In genomic region chr4:115978911-115979310, GRCm38 (mm10) we compare ENCODE assay signal across 13 mouse cellular contexts. TPM values are rescaled to one million over a fixed set of nuclear protein-coding genes. Genes with fewer than 3 reads are reported as not detected.
DNase-seq lines count a peak whose midpoint lies in the region; ATAC-seq lines count a peak whose summit lies in the region.
"Had no signal": no experiment of that assay in that cellular context is flagged by ENCODE, and none has a peak within 500 bp of the region (broad histone marks: within the 10 kb centered on the region; RNA-seq: fewer than 3 reads in every experiment).

No protein-coding gene starts in this region.

- H3K4me2 ChIP-seq in heart, embryonic 15.5 days, result peak overlapping the region; percentile 63
- peak overlapping the region; percentile 71 for H3K4me2 ChIP-seq in hindbrain, embryonic 15.5 days
- peak overlapping the region; percentile 67 for H3K4me2 ChIP-seq in midbrain, embryonic 14.5 days (ENCODE audit: low read length)

- peak overlapping the region; percentile 40 for H3K4me3 ChIP-seq in heart, embryonic 15.5 days
- peak overlapping the region; percentile 46 for H3K4me3 ChIP-seq in forebrain, embryonic 10.5 days
- H3K4me3 ChIP-seq in hindbrain, embryonic 15.5 days, result peak overlapping the region; percentile 35; the same call in 1 of the 2 replicates
- H3K4me3 ChIP-seq in midbrain, embryonic 14.5 days (replicated peaks; ENCODE audit: low read depth, low read length), result no peak overlapping the region

- no peak for DNase-seq in heart, adult 11 months
- DNase-seq in forebrain, embryonic 10.5 days (ENCODE audit: extremely low spot score, low spot score), result no peak
- DNase-seq in midbrain, embryonic 14.5 days, result no peak
- no peak for DNase-seq in lung, postnatal 4 days
- DNase-seq in cerebellum, postnatal 36 days, result no peak
- DNase-seq: adrenal gland, adult 2 months; kidney, postnatal 10 days; thymus, postnatal 14 days had no signal

- H3K9me3 ChIP-seq in heart, embryonic 15.5 days (replicated peaks), result no peaks in the 10 kb centered on the region
- no peaks in the 10 kb centered on the region for H3K9me3 ChIP-seq in forebrain, embryonic 10.5 days
- H3K9me3 ChIP-seq in hindbrain, embryonic 15.5 days, result no peaks in the 10 kb centered on the region
- no peaks in the 10 kb centered on the region for H3K9me3 ChIP-seq in midbrain, embryonic 14.5 days (ENCODE audit: control insufficient read depth, low read length)

- no peaks in the 10 kb centered on the region for H3K36me3 ChIP-seq in heart, embryonic 15.5 days
- H3K36me3 ChIP-seq in forebrain, embryonic 10.5 days (replicated peaks), result no peaks in the 10 kb centered on the region
- H3K36me3 ChIP-seq in hindbrain, embryonic 15.5 days, result no peaks in the 10 kb centered on the region
- no peaks in the 10 kb centered on the region for H3K36me3 ChIP-seq in midbrain, embryonic 14.5 days (ENCODE audit: control insufficient read depth, insufficient read depth, low read length)

- no peak overlapping the region for H3K9ac ChIP-seq in heart, embryonic 15.5 days
- no peak overlapping the region for H3K9ac ChIP-seq in hindbrain, embryonic 15.5 days
- H3K9ac ChIP-seq in midbrain, embryonic 14.5 days (replicated peaks; ENCODE audit: low read length), result peak overlapping the region; percentile 48; the same call in 1 of the 2 replicates

- no peak for ATAC-seq in heart, embryonic 15.5 days (replicated peaks; ENCODE audit: insufficient number of reproducible peaks, insufficient read depth, low FRiP score, low read depth)
- no peak for ATAC-seq in hindbrain, embryonic 15.5 days (ENCODE audit: low FRiP score, low read depth)
- ATAC-seq in midbrain, embryonic 14.5 days (ENCODE audit: low FRiP score, low TSS enrichment), result peak; percentile 1; the same call in 1 of the 2 replicates
- ATAC-seq in activated CD4-positive, CD25-positive, alpha-beta regulatory T cell, adult 4 months, result no peak

- WGBS in heart, embryonic 15.5 days, result 16% methylated on average over 4 of the region's 4 CpGs
- 4% methylated on average over 4 of the region's 4 CpGs for WGBS in forebrain, embryonic 10.5 days
- WGBS in hindbrain, embryonic 15.5 days, result 15% methylated on average over 4 of the region's 4 CpGs
- WGBS in midbrain, embryonic 14.5 days, result 17% methylated on average over 4 of the region's 4 CpGs

- no peak overlapping the region for H3K27ac ChIP-seq in heart, embryonic 15.5 days
- no peak overlapping the region for H3K27ac ChIP-seq in forebrain, embryonic 10.5 days
- no peak overlapping the region for H3K27ac ChIP-seq in hindbrain, embryonic 15.5 days (replicated peaks)
- no peak overlapping the region for H3K27ac ChIP-seq in midbrain, embryonic 14.5 days (replicated peaks; ENCODE audit: low read depth, low read length)
- H3K27ac ChIP-seq: left cerebral cortex, adult 2 months had no signal

- peaks cover 13% of the 10 kb centered on the region for H3K4me1 ChIP-seq in heart, embryonic 15.5 days (replicated peaks)
- H3K4me1 ChIP-seq in forebrain, embryonic 10.5 days, result peaks cover 53% of the 10 kb centered on the region
- peaks cover 16% of the 10 kb centered on the region for H3K4me1 ChIP-seq in hindbrain, embryonic 15.5 days (replicated peaks)
- H3K4me1 ChIP-seq in midbrain, embryonic 14.5 days (ENCODE audit: control insufficient read depth, insufficient read depth, low read length), result peaks cover 16% of the 10 kb centered on the region

- peaks cover 90% of the 10 kb centered on the region for H3K27me3 ChIP-seq in heart, embryonic 15.5 days
- H3K27me3 ChIP-seq in forebrain, embryonic 10.5 days (ENCODE audit: poor library complexity, severe bottlenecking), result peaks cover 100% of the 10 kb centered on the region
- peaks cover 81% of the 10 kb centered on the region for H3K27me3 ChIP-seq in hindbrain, embryonic 15.5 days
- H3K27me3 ChIP-seq in midbrain, embryonic 14.5 days (ENCODE audit: control insufficient read depth, insufficient read depth, low read length), result peaks cover 75% of the 10 kb centered on the region

RNA-seq across cellular contexts. Expression of gene Faah, which starts 38.8 kb away (rescaled TPM):
- polyA plus RNA-seq in heart, embryonic 15.5 days (2015; fragmentation: Nextera tagmentation; extraction: Ambion mirVana), result 1.1 and 2.1 TPM in 2 replicates
- 1.9 and 2.3 TPM in 2 replicates for polyA plus RNA-seq in forebrain, embryonic 10.5 days (2016; fragmentation: Nextera tagmentation; extraction: Ambion mirVana)
- polyA plus RNA-seq in hindbrain, embryonic 15.5 days (2015; fragmentation: Nextera tagmentation; extraction: Ambion mirVana), result 22.7 and 25.9 TPM in 2 replicates
- 15.5 and 17.5 TPM in 2 replicates for polyA plus RNA-seq in midbrain, embryonic 14.5 days (2014; fragmentation: Nextera tagmentation; extraction: Ambion mirVana)
- polyA plus RNA-seq in activated CD4-positive, CD25-positive, alpha-beta regulatory T cell, adult 4 months (2017; shearing (Covaris generic)), result 10 to 100 TPM; 35.9 to 43.4 TPM

RNA-seq across cellular contexts. Expression of gene Dmbx1, which starts 39.2 kb away (rescaled TPM):
- polyA plus RNA-seq in heart, embryonic 15.5 days (2015; fragmentation: Nextera tagmentation; extraction: Ambion mirVana), result 0.03 and 0.04 TPM in 2 replicates
- polyA plus RNA-seq in forebrain, embryonic 10.5 days (2016; fragmentation: Nextera tagmentation; extraction: Ambion mirVana), result 1.7 and 2.3 TPM in 2 replicates
- polyA plus RNA-seq in hindbrain, embryonic 15.5 days (2015; fragmentation: Nextera tagmentation; extraction: Ambion mirVana), result 8.3 and 8.6 TPM in 2 replicates
- 8.2 and 8.5 TPM in 2 replicates for polyA plus RNA-seq in midbrain, embryonic 14.5 days (2014; fragmentation: Nextera tagmentation; extraction: Ambion mirVana)
- not detected for polyA plus RNA-seq in activated CD4-positive, CD25-positive, alpha-beta regulatory T cell, adult 4 months (2017; shearing (Covaris generic))
- polyA plus RNA-seq: adrenal gland, adult 2 months; liver, embryonic 16.5 days had no signal
